Mouse (Mus musculus) CH12.LX (cell line): ENCODE measurements at regions not wholly inside any gene's neighbourhood (a gene's known extent, or its start where the extent isn't known, plus 50 kb on each side); places are given as distances from the start of the nearest gene placed in this dataset.

Experiments
- DNase-seq: peaks from one replicate; pipeline ENCODE4 v3.0.0-alpha.2; 2013; ENCODE audit errors: extremely low read depth
- H3K27ac ChIP-seq: 2 replicates; pipeline ENCODE4 v1.5.1; 2012; ENCODE audit warnings: low read depth, mild to moderate bottlenecking, control low read depth, moderate library complexity; ENCODE audit not compliant: insufficient read depth
- H3K27me3 ChIP-seq: replicated peaks from 2 replicates; pipeline ENCODE3; 2012; ENCODE audit warnings: inconsistent platforms
- H3K36me3 ChIP-seq, 2 experiments: replicated peaks in 1 of 2; 2 replicates each; pipeline versions ENCODE3 to v1.6.1; 2012; ENCODE audit warnings: inconsistent platforms in 1 of 2, low read length in 1 of 2, mild to moderate bottlenecking in 1 of 2, mixed read lengths in 1 of 2, moderate library complexity in 1 of 2; ENCODE audit not compliant: control insufficient read depth in 1 of 2, insufficient read depth in 1 of 2
- H3K4me1 ChIP-seq, 2 experiments: 2 replicates each; pipeline ENCODE4 v1.6.1; 2012; ENCODE audit warnings: inconsistent platforms in 1 of 2, moderate library complexity in 1 of 2; ENCODE audit not compliant: insufficient read depth in 2 of 2, control insufficient read depth in 1 of 2
- H3K4me2 ChIP-seq: 2 replicates; pipeline ENCODE4 v1.6.1; 2012; ENCODE audit warnings: low read depth, mild to moderate bottlenecking, control low read depth; ENCODE audit not compliant: poor library complexity, insufficient read depth, severe bottlenecking
- H3K4me3 ChIP-seq, 3 experiments: fragments of 150-350 bp in 1 of 3; sonication (generic) in 1 of 3; replicated peaks in 1 of 3; 2 replicates each; pipeline versions ENCODE3 to v1.5.1; 2011 to 2012; ENCODE audit warnings: low read depth in 2 of 3, low read length in 2 of 3, mild to moderate bottlenecking in 2 of 3, moderate library complexity in 2 of 3, control low read depth in 1 of 3, improper control_type of control experiment in 1 of 3, inconsistent platforms in 1 of 3, mixed read lengths in 1 of 3; ENCODE audit not compliant: poor library complexity in 1 of 3
- H3K79me2 ChIP-seq: replicated peaks from 2 replicates; pipeline ENCODE4 v1.6.1; 2012; ENCODE audit warnings: mild to moderate bottlenecking, moderate library complexity; ENCODE audit not compliant: control insufficient read depth, poor library complexity, insufficient read depth, severe bottlenecking; ENCODE audit errors: extremely low read depth
- H3K9ac ChIP-seq: 2 replicates; pipeline ENCODE4 v1.6.1; 2012; ENCODE audit warnings: low read depth, mild to moderate bottlenecking, control low read depth, moderate library complexity; ENCODE audit not compliant: insufficient read depth
- H3K9me3 ChIP-seq: replicated peaks from 2 replicates; pipeline ENCODE3; 2012; ENCODE audit warnings: low read length, inconsistent platforms, mixed read lengths
- CHD2 ChIP-seq: IDR thresholded peaks from 2 replicates; pipeline ENCODE4 v1.6.1; 2011; ENCODE audit warnings: low read length, improper control_type of control experiment
- GABPA ChIP-seq: IDR thresholded peaks from 2 replicates; pipeline ENCODE4 v1.6.1; 2012; ENCODE audit warnings: low read depth, low read length, improper control_type of control experiment, inconsistent platforms; ENCODE audit not compliant: insufficient replicate concordance
- HCFC1 ChIP-seq: IDR thresholded peaks from 2 replicates; pipeline ENCODE4 v1.6.1; 2012; ENCODE audit warnings: low read depth, mild to moderate bottlenecking, inconsistent platforms, low read length, improper control_type of control experiment
- IRF4 ChIP-seq: IDR thresholded peaks from 2 replicates; pipeline ENCODE4 v1.6.1; 2014; ENCODE audit warnings: low read depth, mild to moderate bottlenecking, inconsistent platforms, low read length, improper control_type of control experiment
- MAFK ChIP-seq: IDR thresholded peaks from 2 replicates; pipeline ENCODE4 v1.6.1; 2011; ENCODE audit warnings: low read length, improper control_type of control experiment; ENCODE audit not compliant: insufficient replicate concordance
- MAX ChIP-seq: IDR thresholded peaks from 2 replicates; pipeline ENCODE4 v1.6.1; 2011; ENCODE audit warnings: low read length, improper control_type of control experiment
- MEF2A ChIP-seq: IDR thresholded peaks from 2 replicates; pipeline ENCODE4 v1.6.1; 2014; ENCODE audit warnings: low read depth, mild to moderate bottlenecking, inconsistent platforms, low read length, improper control_type of control experiment, borderline replicate concordance
- NELFE ChIP-seq: IDR thresholded peaks from 2 replicates; pipeline ENCODE4 v1.6.1; 2011; ENCODE audit warnings: low read depth, low read length, improper control_type of control experiment
- PAX5 ChIP-seq: IDR thresholded peaks from 2 replicates; pipeline ENCODE4 v1.6.1; 2012; ENCODE audit warnings: low read length, inconsistent platforms, mixed read lengths
- POLR2AphosphoS2 ChIP-seq: IDR thresholded peaks from 2 replicates; pipeline ENCODE4 v1.6.1; 2011; ENCODE audit warnings: low read depth, low read length, improper control_type of control experiment
- RAD21 ChIP-seq: IDR thresholded peaks from 2 replicates; pipeline ENCODE4 v1.6.1; 2011; ENCODE audit warnings: low read depth, mild to moderate bottlenecking, low read length, improper control_type of control experiment, moderate library complexity
- SMC3 ChIP-seq: IDR thresholded peaks from 2 replicates; pipeline ENCODE4 v1.6.1; 2011; ENCODE audit warnings: low read depth, low read length, improper control_type of control experiment
- TBP ChIP-seq: conservative IDR thresholded peaks from 2 replicates; pipeline ENCODE4 v1.6.1; 2011; ENCODE audit warnings: low read depth, low read length, improper control_type of control experiment
- TCF12 ChIP-seq: IDR thresholded peaks from 2 replicates; pipeline ENCODE4 v1.6.1; 2014; ENCODE audit warnings: low read depth, mild to moderate bottlenecking, inconsistent platforms, low read length, improper control_type of control experiment
- UBTF ChIP-seq: IDR thresholded peaks from 2 replicates; pipeline ENCODE4 v1.6.1; 2012; ENCODE audit warnings: low read depth, mild to moderate bottlenecking, inconsistent platforms, low read length, improper control_type of control experiment, moderate library complexity
- ZKSCAN1 ChIP-seq: IDR thresholded peaks from 2 replicates; pipeline ENCODE4 v1.6.1; 2012; ENCODE audit warnings: low read depth, inconsistent platforms, low read length, improper control_type of control experiment, borderline replicate concordance
- dilution Hi-C: fragments of 300-500 bp; cut with MboI; formaldehyde crosslinking; loops from 2 replicates; pipeline ENCODE4 v1.14.3; 2020; ENCODE audit warnings: low sequenced_read_pairs; ENCODE audit not compliant: extremely low pct_unique_long_range_greater_than_20kb, extremely low pct_ligation_motif_present
- in situ Hi-C: fragments of 300-500 bp; cut with MboI; formaldehyde crosslinking; loops from 3 replicates; pipeline ENCODE4 v1.14.3; 2019; ENCODE audit warnings: low sequenced_read_pairs, low pct_ligation_motif_present, low pct_unique_long_range_greater_than_20kb, mixed read lengths

DNA sequence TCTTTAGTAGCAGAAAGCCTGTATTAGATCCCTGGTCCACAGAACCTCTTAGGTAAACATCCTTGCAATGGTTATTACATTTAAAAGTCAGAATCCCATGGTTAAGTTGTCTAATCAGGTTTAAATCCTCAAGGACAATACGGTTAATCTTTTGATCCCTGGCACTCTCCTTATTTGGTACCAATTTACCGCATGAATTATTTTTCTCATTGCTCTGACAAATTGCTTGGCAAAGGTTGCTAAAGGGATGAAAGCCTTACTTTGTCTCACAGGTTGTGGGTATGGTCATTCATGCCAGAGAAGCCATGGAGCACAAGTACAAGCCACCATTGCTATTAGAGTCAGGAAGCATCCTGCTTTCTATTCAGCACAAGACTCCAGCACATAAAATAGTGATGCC is 765.0 kb downstream of the Cdh9 start:
- Histone ChIP-seq H3K4me3 (no peak overlapping the region), H3K4me2 (no peak overlapping the region)
- dilution Hi-C loops = no loop called here
- TF ChIP-seq MAX (no peak), POLR2AphosphoS2 (no peak), RAD21 (no peak), CHD2 (no peak), TBP (no peak), TCF12 (no peak), SMC3 (no peak), MAFK (no peak), NELFE (no peak), ZKSCAN1 (no peak), GABPA (no peak), UBTF (no peak), MEF2A (no peak), HCFC1 (no peak), IRF4 (no peak), PAX5 (no peak)
- TF ChIP-seq, all 38 proteins: peak for 0
- H3K36me3 ChIP-seq = no peaks in the 10 kb centered on the region
- no peaks in the 10 kb centered on the region for H3K27me3 ChIP-seq
- no peak for DNase-seq
- no peak overlapping the region for H3K9ac ChIP-seq
- peaks cover 49% of the 10 kb centered on the region for H3K9me3 ChIP-seq
- in situ Hi-C loops = no loop called here
- no peaks in the 10 kb centered on the region for H3K79me2 ChIP-seq
- no peaks in the 10 kb centered on the region for H3K4me1 ChIP-seq
- no peak overlapping the region for H3K27ac ChIP-seq
